Mouse (Mus musculus): Measurements from ENCODE around the gene Camk1d.

DNA sequence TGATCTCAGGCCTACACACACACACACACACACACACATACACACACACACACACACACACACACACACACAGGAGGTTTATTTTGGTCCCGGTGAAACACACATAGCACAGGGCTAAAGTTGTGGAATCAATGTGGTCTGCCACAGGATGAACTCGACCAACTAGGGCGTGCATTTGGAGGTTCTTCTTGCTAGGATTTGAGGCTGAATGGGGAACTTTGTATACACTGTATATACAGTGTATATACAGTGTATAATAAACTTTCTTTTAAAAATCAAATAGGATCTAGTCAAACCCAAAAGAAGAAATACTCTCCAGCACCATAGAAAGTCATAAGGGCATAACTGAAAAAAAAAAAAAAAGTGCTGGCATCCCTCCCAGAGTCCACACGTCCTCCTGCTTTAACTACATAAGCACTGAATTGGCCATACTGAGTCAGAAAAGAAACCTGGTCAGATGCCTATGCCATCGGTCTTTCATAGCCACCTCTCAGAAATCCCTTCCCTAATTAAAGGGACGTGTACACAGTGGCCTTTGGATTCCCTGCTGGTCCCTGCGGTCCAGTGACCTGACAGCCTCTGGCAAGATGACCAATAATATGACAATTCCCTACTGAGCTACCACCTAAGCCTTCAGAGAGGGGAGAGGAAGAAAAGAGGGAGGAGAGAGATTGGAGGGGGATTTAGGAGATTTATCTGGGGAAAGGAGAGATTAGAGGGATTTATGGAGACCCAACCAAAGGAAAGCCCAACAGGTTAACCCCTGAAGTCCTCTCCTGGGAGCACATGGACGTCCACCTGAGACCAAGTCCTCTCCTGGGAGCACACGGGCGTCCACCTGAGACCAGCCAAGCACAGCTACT lies 6.2 kb downstream of the Camk1d start:
- no peak for TF ChIP-seq FLI1 (IDR thresholded peaks at IDR 0.05; ENCODE audit: low read length)
- TF ChIP-seq GATA1 (IDR thresholded peaks at IDR 0.05; ENCODE audit: borderline replicate concordance, low read length) = no peak
